Mouse (Mus musculus) left cerebral cortex, postnatal 36 days (tissue): ENCODE measurements at regions not wholly inside any gene's neighbourhood (a gene's known extent, or its start where the extent isn't known, plus 50 kb on each side); places are given as distances from the start of the nearest gene placed in this dataset.

ENCODE experiments used
- DNase-seq, 2 experiments: peaks; one replicate each; pipeline ENCODE4 v3.0.0; 2021 to 2022; ENCODE audit warnings: low spot score in 2 of 2, mixed read lengths in 1 of 2
- intact Hi-C: fragments of 180-260 bp; cut with DNase I; formaldehyde crosslinking; loops from one replicate; pipeline ENCODE4 v1.15.1; 2025

DNA sequence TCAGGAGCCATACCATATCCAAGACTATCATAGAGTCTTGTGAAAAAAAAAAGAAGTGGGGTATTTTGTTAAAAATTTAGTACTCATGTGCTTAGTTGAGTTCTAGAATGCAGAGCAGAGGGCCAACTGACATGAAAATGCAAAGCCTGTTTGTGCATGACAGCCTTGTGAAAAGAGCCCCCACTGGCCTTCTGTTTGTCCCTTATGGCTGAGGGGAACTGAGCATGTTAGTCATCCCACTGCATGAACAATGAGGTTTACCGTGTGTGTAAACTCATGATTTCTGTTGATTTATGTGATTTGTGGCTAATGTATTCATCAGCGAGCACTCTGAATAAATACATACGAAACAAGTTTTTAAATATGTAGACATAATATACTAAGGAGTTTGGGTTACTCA is 266.1 kb upstream of the Nox3 start:
- no peak for DNase-seq
- intact Hi-C loops = no loop called here

GRCm38 (mm10) chr17:3946540-3946939 is 250.5 kb upstream of the Nox3 start:
- no peak for DNase-seq
- intact Hi-C loops = no loop called here

DNA sequence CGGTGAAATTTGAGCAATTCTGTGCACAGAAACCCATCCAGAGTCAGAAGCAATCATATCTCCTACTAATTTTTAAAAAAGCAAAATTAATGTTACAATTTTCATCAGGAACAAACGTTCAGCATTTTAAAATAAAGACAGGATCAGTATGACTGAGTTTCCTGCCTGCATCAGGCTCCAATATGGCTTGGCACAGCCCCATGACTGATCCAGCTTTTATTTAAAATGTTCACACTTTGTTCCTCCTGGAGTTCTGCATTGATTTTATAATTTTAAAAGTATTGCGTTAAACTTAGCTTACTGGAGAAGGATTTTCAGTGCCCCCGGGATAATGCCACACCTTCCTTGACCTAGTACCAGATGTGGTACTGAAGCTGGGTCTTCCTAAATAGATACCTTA is 240.3 kb upstream of the Nox3 start:
- DNase-seq = no peak
- intact Hi-C loops = no loop called here

- DNase-seq = no peak
- intact Hi-C loops = no loop called here
These were observed 237.1 kb upstream of the Nox3 start for GRCm38 (mm10) chr17:3933208-3933607.

DNA sequence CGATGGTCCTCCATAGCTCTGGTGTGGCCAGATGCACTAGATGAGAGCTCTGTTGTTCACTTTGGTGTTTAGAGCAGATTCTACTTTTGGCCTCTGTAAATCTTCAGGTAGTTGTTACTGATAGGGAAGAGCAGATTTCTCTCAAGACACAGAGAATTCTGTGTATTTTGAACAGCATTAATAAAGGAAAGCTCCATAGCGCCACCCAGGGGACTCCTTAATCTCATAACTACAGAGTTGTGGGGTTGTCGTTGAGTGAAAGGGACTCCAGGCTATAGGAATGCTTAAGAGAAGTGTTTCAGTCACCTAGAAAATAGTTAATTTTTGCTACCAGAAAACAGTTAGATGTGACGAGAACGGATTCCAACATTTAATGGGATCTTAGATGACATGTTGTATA is 236.0 kb upstream of the Nox3 start:
- intact Hi-C loops = no loop called here
- no peak for DNase-seq

DNA sequence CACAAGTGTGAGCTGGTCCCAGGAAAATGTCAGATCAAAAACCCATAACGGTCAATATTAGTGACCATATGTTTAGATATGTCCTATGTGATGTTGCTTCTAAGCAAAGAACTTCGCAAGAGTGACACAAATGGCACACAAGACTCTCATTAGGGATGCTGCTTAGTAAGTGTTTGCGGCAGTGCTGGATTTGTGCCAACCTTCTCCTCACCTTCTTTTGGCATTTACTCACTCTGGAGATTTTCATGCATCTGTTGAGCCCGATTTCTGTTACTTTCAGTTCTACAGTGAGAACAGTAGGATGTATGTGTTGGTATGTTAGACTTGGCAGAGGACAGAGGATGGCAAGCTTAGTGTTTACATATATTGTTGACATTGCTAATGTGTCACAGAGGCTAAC is 231.0 kb upstream of the Nox3 start:
- no peak for DNase-seq

GRCm38 (mm10) chr17:3920282-3920681 is 224.2 kb upstream of the Nox3 start:
- no peak for DNase-seq
- intact Hi-C loops = no loop called here

More for the DNA sequence above, 231.0 kb upstream of the Nox3 start:
- intact Hi-C loops = no loop called here

GRCm38 (mm10) chr17:3892826-3893225 is 196.8 kb upstream of the Nox3 start:
- DNase-seq = peak; percentile 22 to 26
- intact Hi-C loops = no loop called here

DNA sequence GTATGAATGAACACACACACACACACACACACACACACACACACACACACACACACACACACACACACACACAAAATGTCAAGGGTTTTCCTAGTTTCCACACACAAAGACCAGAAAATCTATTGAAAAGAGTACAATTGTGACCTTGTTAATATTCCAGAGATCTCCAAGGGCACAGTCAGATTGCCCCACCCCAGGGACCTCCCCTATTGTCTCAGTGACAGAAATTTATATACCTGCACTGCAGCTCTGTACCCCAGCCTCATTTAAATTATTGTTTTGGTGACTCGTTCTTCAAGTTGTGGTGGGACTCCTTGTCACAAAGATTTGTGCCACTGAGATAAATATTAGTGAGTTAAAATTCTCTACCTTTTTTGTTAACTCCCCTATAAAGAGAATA is 187.1 kb upstream of the Nox3 start:
- intact Hi-C loops = no loop called here
- no peak for DNase-seq

- DNase-seq = no peak
- intact Hi-C loops = no loop called here
These were observed 183.0 kb upstream of the Nox3 start for GRCm38 (mm10) chr17:3879075-3879474.

GRCm38 (mm10) chr17:3869459-3870194 is 173.6 kb upstream of the Nox3 start:
- DNase-seq = no peak
- intact Hi-C loops = no loop called here

DNA sequence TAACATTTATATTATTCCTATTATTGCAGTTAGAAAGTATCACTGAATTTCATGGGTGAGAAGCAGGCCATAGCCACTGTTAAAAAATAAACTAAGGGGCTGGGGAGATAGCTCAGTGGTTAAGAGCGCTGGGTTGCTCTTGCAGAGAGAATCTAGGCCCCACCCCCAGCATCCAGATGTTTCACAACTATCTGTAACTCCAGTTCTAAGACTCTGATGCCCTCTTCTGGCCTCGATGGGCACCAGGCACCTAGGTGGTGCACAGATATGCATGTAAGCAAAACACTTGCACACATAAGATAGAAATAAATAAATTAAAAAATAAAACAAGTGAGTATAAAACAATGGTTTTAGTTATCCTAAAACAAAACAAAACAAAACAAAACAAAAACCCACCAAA is 166.3 kb upstream of the Nox3 start:
- intact Hi-C loops = no loop called here

GRCm38 (mm10) chr17:3836386-3836785 is 140.3 kb upstream of the Nox3 start:
- no peak for DNase-seq
- intact Hi-C loops = no loop called here

More for the DNA sequence above, 166.3 kb upstream of the Nox3 start:
- DNase-seq = no peak

- intact Hi-C loops = no loop called here
- no peak for DNase-seq
These were observed 115.1 kb upstream of the Nox3 start for GRCm38 (mm10) chr17:3811187-3811586.

DNA sequence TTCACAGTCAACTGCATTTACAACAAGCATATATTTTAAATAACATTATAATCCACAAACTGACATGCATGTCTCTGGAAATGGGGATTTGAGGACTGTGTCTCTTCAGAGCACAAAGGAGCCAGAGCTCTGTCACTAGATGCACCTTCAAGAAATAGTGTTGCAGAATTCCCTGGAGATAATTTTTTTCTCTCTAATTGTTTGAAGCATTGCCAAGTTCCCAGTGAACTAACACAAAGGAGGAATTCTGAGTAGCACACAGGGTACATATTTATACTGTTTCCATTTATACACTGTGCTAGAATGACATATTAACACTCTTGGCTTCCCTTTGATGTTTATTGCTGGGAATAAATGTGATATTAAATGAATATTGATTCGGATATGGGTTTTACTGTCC is 107.4 kb upstream of the Nox3 start:
- intact Hi-C loops = no loop called here
- no peak for DNase-seq

DNA sequence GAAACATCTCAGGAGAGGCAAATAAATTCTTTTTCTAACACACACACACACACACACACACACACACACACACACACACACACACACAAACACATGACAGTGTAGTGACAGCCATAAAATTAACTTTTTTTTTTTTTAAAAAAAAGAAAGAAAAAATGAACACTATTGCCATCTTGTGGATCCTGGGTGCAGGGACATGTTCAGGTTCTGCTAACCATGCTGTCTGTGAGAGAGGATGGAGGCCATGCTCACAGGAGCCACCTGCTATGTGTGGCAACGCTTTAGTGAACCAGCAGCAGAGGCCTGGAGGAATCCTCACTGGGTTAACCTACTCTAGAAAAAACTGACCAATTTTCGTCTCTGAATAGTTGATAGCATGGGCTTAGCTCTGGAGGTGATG is 96.5 kb upstream of the Nox3 start:
- intact Hi-C loops = loop anchor here (2.0 kb wide), 1 partner anchor 222 kb away; no protein-coding TSS in a partner anchor
- DNase-seq = peak in 1 of 2 experiments; percentile 7

DNA sequence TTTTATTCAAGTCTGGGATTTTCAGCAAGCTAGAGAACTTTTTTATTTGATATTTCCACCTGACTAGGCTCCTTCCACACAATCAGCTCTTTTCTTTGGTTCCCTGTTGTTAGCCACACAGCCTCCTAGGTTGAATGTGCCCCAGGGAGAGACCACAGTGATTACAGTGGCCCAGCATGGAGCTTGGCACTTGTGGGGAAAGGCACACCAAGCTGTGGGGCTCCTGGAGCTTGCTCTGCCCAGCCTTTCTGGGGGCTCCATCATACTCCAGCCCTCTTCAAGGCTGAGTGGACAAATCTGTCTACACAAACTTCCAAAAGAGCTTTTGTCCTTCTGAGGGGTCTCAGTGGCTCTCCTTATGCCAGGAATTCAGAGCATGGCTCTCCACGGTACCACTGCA is 86.1 kb upstream of the Nox3 start:
- intact Hi-C loops = no loop called here

GRCm38 (mm10) chr17:3777691-3778090 is 81.6 kb upstream of the Nox3 start:
- intact Hi-C loops = no loop called here
- DNase-seq = no peak

More for the DNA sequence above, 86.1 kb upstream of the Nox3 start:
- DNase-seq = no peak

DNA sequence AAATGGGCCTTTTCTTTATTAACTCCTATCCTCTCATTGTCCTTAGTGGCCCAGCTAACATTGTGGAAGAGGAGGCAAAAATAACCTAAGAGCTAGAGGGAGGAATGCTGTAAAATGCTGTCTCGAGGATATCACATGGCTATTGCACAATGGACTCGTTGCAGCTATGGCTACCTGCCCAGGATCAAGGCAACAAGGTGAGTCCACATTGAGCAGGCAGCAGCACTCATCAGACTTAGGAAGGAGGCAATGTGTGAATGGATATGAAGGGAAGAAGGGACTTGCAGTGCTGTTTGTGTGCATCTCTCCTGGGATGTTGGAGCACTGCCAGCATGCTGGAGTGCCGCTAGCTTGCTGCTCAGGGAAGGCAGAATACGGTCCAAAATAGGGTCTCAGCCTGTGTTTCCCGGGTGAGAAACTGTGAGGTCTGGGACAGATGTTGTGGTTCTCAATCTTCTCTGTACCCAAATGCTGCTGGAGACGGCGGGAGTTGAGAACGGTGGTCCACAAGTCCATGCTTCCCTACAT is 51.8 kb upstream of the Nox3 start:
- no peak for DNase-seq
- intact Hi-C loops = no loop called here
